Mouse (Mus musculus): ENCODE results near the gene Camkv.

Gene Camkv

GRCm38 (mm10) chr9:107964681-107965080, 29.2 kb downstream of the Camkv start:
- Histone ChIP-seq H3K27me3 (ENCODE audit: control insufficient read depth, insufficient read depth, low read length, poor library complexity, severe bottlenecking) (no peaks in the 10 kb centered on the region), H3K36me3 (ENCODE audit: control insufficient read depth, insufficient read depth, low read length, poor library complexity, severe bottlenecking) (no peaks in the 10 kb centered on the region)
- DNase-seq (ENCODE audit: low read depth, low spot score) = no peak

- Histone ChIP-seq H3K36me3 (ENCODE audit: control insufficient read depth, insufficient read depth, low read length, poor library complexity, severe bottlenecking) (no peaks in the 10 kb centered on the region), H3K27me3 (ENCODE audit: control insufficient read depth, insufficient read depth, low read length, poor library complexity, severe bottlenecking) (no peaks in the 10 kb centered on the region)
- no peak for DNase-seq (ENCODE audit: low read depth, low spot score)
These were observed 31.2 kb downstream of the Camkv start for GRCm38 (mm10) chr9:107966676-107967075.

GRCm38 (mm10) chr9:107967437-107967836, 32.0 kb downstream of the Camkv start:
- no peak for DNase-seq (ENCODE audit: low read depth, low spot score)
- no peaks in the 10 kb centered on the region for H3K27me3 ChIP-seq (ENCODE audit: control insufficient read depth, insufficient read depth, low read length, poor library complexity, severe bottlenecking)
- H3K36me3 ChIP-seq (ENCODE audit: control insufficient read depth, insufficient read depth, low read length, poor library complexity, severe bottlenecking) = no peaks in the 10 kb centered on the region

- DNase-seq (ENCODE audit: low read depth, low spot score) = no peak
- no peaks in the 10 kb centered on the region for H3K27me3 ChIP-seq (ENCODE audit: control insufficient read depth, insufficient read depth, low read length, poor library complexity, severe bottlenecking)
- H3K36me3 ChIP-seq (ENCODE audit: control insufficient read depth, insufficient read depth, low read length, poor library complexity, severe bottlenecking) = no peaks in the 10 kb centered on the region
These were observed 33.1 kb downstream of the Camkv start for GRCm38 (mm10) chr9:107968531-107968930.

- H3K36me3 ChIP-seq (ENCODE audit: control insufficient read depth, insufficient read depth, low read length, poor library complexity, severe bottlenecking) = no peaks in the 10 kb centered on the region
- DNase-seq (ENCODE audit: low read depth, low spot score) = no peak
- no peaks in the 10 kb centered on the region for H3K27me3 ChIP-seq (ENCODE audit: control insufficient read depth, insufficient read depth, low read length, poor library complexity, severe bottlenecking)
These were observed 34.8 kb downstream of the Camkv start for GRCm38 (mm10) chr9:107970311-107970710.

- Histone ChIP-seq H3K36me3 (ENCODE audit: control insufficient read depth, insufficient read depth, low read length, poor library complexity, severe bottlenecking) (no peaks in the 10 kb centered on the region; the same call in 1 of the 2 replicates), H3K27me3 (ENCODE audit: control insufficient read depth, insufficient read depth, low read length, poor library complexity, severe bottlenecking) (no peaks in the 10 kb centered on the region)
- DNase-seq (ENCODE audit: low read depth, low spot score) = no peak
These were observed 36.4 kb downstream of the Camkv start for GRCm38 (mm10) chr9:107971690-107972541.

GRCm38 (mm10) chr9:107974491-107975171, 39.2 kb downstream of the Camkv start:
- DNase-seq (ENCODE audit: low read depth, low spot score) = peak; percentile 14
- H3K36me3 ChIP-seq (ENCODE audit: control insufficient read depth, insufficient read depth, low read length, poor library complexity, severe bottlenecking) = peaks cover 12% of the 10 kb centered on the region
- H3K27me3 ChIP-seq (ENCODE audit: control insufficient read depth, insufficient read depth, low read length, poor library complexity, severe bottlenecking) = no peaks in the 10 kb centered on the region

- no peaks in the 10 kb centered on the region for H3K27me3 ChIP-seq (ENCODE audit: control insufficient read depth, insufficient read depth, low read length, poor library complexity, severe bottlenecking)
These were observed 40.2 kb downstream of the Camkv start, which contains the start of gene Uba7 for GRCm38 (mm10) chr9:107975399-107976386. Gene Uba7 (plus strand): TSS chr9:107975505.

GRCm38 (mm10) chr9:107978815-107979214, 43.3 kb downstream of the Camkv start:
- no peak for DNase-seq (ENCODE audit: low read depth, low spot score)
- H3K36me3 ChIP-seq (ENCODE audit: control insufficient read depth, insufficient read depth, low read length, poor library complexity, severe bottlenecking) = peaks cover 12% of the 10 kb centered on the region
- no peaks in the 10 kb centered on the region for H3K27me3 ChIP-seq (ENCODE audit: control insufficient read depth, insufficient read depth, low read length, poor library complexity, severe bottlenecking)

More at GRCm38 (mm10) chr9:107975399-107976386, 40.2 kb downstream of the Camkv start, which contains the start of gene Uba7:
- DNase-seq (ENCODE audit: low read depth, low spot score) = peak; percentile 83
- H3K36me3 ChIP-seq (ENCODE audit: control insufficient read depth, insufficient read depth, low read length, poor library complexity, severe bottlenecking) = peaks cover 12% of the 10 kb centered on the region

- H3K27me3 ChIP-seq (ENCODE audit: control insufficient read depth, insufficient read depth, low read length, poor library complexity, severe bottlenecking) = no peaks in the 10 kb centered on the region
- no peak for DNase-seq (ENCODE audit: low read depth, low spot score)
These were observed 46.5 kb downstream of the Camkv start for GRCm38 (mm10) chr9:107981684-107982605.

GRCm38 (mm10) chr9:107982681-107983346, 47.3 kb downstream of the Camkv start, which contains the start of gene Gm20661:
Gene Gm20661 (plus strand): TSS chr9:107983058.
- Histone ChIP-seq H3K27me3 (ENCODE audit: control insufficient read depth, insufficient read depth, low read length, poor library complexity, severe bottlenecking) (no peaks in the 10 kb centered on the region), H3K36me3 (ENCODE audit: control insufficient read depth, insufficient read depth, low read length, poor library complexity, severe bottlenecking) (peaks cover 6% of the 10 kb centered on the region)
- DNase-seq (ENCODE audit: low read depth, low spot score) = peak; percentile 33

More at GRCm38 (mm10) chr9:107981684-107982605, 46.5 kb downstream of the Camkv start:
- H3K36me3 ChIP-seq (ENCODE audit: control insufficient read depth, insufficient read depth, low read length, poor library complexity, severe bottlenecking) = peaks cover 12% of the 10 kb centered on the region

GRCm38 (mm10) chr9:107983421-107983890, 48.0 kb downstream of the Camkv start:
- DNase-seq (ENCODE audit: low read depth, low spot score) = peak; percentile 48

More at GRCm38 (mm10) chr9:107983421-107983890, 48.0 kb downstream of the Camkv start:
- Histone ChIP-seq H3K27me3 (ENCODE audit: control insufficient read depth, insufficient read depth, low read length, poor library complexity, severe bottlenecking) (no peaks in the 10 kb centered on the region), H3K36me3 (ENCODE audit: control insufficient read depth, insufficient read depth, low read length, poor library complexity, severe bottlenecking) (peaks cover 2% of the 10 kb centered on the region; the same call in 1 of the 2 replicates)
